ENCODE assay signal across 9 mouse cellular contexts in genomic region chr7:67910528-67910927, GRCm38 (mm10). TPM values are rescaled to one million over a fixed set of nuclear protein-coding genes. Genes with fewer than 3 reads are reported as not detected.
DNase-seq lines count a peak whose midpoint lies in the region; ATAC-seq and TF ChIP-seq lines count a peak whose summit lies in the region.
"Had no signal": no experiment of that assay in that cellular context is flagged by ENCODE, and none has a peak within 500 bp of the region (broad histone marks: within the 10 kb centered on the region; RNA-seq: fewer than 3 reads in every experiment).

No protein-coding gene starts in this region.

- no peak for TF ChIP-seq CTCF in olfactory bulb, adult 2 months (IDR thresholded peaks at IDR 0.05; ENCODE audit: insufficient read depth, low read depth, low read length)

- no peak overlapping the region for H3K27ac ChIP-seq in forebrain, embryonic 11.5 days (ENCODE audit: low read depth, low read length)
- H3K27ac ChIP-seq in olfactory bulb, adult 2 months (ENCODE audit: insufficient read depth, low read depth, low read length) = no peak overlapping the region
- H3K27ac ChIP-seq: heart, adult 2 months had no signal

- H3K27me3 ChIP-seq in forebrain, embryonic 11.5 days (ENCODE audit: control insufficient read depth, insufficient read depth, low read length) = no peaks in the 10 kb centered on the region

- H3K4me2 ChIP-seq in forebrain, embryonic 11.5 days (ENCODE audit: low read depth, low read length, severe bottlenecking) = peak overlapping the region; percentile 27

- 45% methylated on average over 10 of the region's 10 CpGs for WGBS in forebrain, embryonic 11.5 days
- 11% methylated on average over 10 of the region's 10 CpGs for WGBS in olfactory bulb, adult 2 months

- ATAC-seq in forebrain, embryonic 11.5 days (replicated peaks; ENCODE audit: low FRiP score) = 0 out of 2 replicates have a peak, but pooled peaks have one; percentile 33

- intact Hi-C loops in left cerebral cortex, postnatal 14 days (cut with DNase I) = no loop called here

- no peak overlapping the region; the same call in 1 of the 2 replicates for H3K9ac ChIP-seq in forebrain, embryonic 11.5 days (ENCODE audit: low read length)

- no peak for TF ChIP-seq POLR2A in olfactory bulb, adult 2 months (IDR thresholded peaks at IDR 0.05; ENCODE audit: insufficient read depth, low read depth, low read length)

- no peaks in the 10 kb centered on the region for H3K9me3 ChIP-seq in forebrain, embryonic 11.5 days (ENCODE audit: control insufficient read depth, low read length)

- DNase-seq in left cerebral cortex, postnatal 14 days (ENCODE audit: low spot score in 2 of 2) = peak; percentile 14 to 18
- no peak for DNase-seq in left cerebral cortex, adult 11 months (ENCODE audit: low spot score)
- no peak for DNase-seq in forebrain, embryonic 11.5 days (ENCODE audit: low spot score)
- DNase-seq in hindlimb bud, embryonic 11.5 days (ENCODE audit: extremely low spot score, low read depth, low spot score) = peak; percentile 24
- DNase-seq in T-cell, adult 2 months (ENCODE audit: low spot score) = no peak
- no peak for DNase-seq in urinary bladder, postnatal 36 days (ENCODE audit: low spot score in 2 of 2)
- no peak for DNase-seq in adrenal gland, adult 8-10 months

- H3K36me3 ChIP-seq in forebrain, embryonic 11.5 days (ENCODE audit: control insufficient read depth, insufficient read depth, low read length) = no peaks in the 10 kb centered on the region

- H3K4me3 ChIP-seq in forebrain, embryonic 11.5 days (ENCODE audit: low read depth, low read length) = no peak overlapping the region
- H3K4me3 ChIP-seq in olfactory bulb, adult 2 months (ENCODE audit: insufficient read depth, low read depth, low read length) = peak overlapping the region; percentile 6; the same call in 1 of the 2 replicates
- H3K4me3 ChIP-seq: heart, adult 2 months had no signal

- H3K4me1 ChIP-seq in forebrain, embryonic 11.5 days (replicated peaks; ENCODE audit: control insufficient read depth, insufficient read depth, low read length) = peaks cover 2% of the 10 kb centered on the region; the same call in 1 of the 2 replicates
- peaks cover 2% of the 10 kb centered on the region; the same call in 1 of the 2 replicates for H3K4me1 ChIP-seq in olfactory bulb, adult 2 months (ENCODE audit: control insufficient read depth, insufficient read depth, low read length)

RNA-seq across cellular contexts. Expression of gene Igf1r, which starts 42.1 kb away (rescaled TPM):
- 10 to 100 TPM; 39.0 to 49.5 TPM for total RNA-seq in left cerebral cortex, postnatal 14 days (2021)
- 17.7 and 18.3 TPM in 2 replicates for polyA plus RNA-seq in forebrain, embryonic 11.5 days (2014; fragmentation: Nextera tagmentation; extraction: Ambion mirVana)
- polyA plus RNA-seq in olfactory bulb, adult 2 months (2012; ENCODE audit: insufficient read depth, insufficient read length, low replicate concordance, missing spikeins) = 26.5 TPM in 1 of 2 replicates, not detected in the other
- total RNA-seq in adrenal gland, adult 8-10 months (2022) = 100 to 1,000 TPM in 2 of 4 experiments, 10 to 100 TPM in 2; 81.3 to 138 (median 103) TPM

Comparison
In these comparisons a context has a peak if more than half of its experiments do, and no peak if none do; other contexts are left out.
1. DNase-seq: peak in left cerebral cortex, postnatal 14 days (2 of 2) and hindlimb bud, embryonic 11.5 days (single experiment); none in left cerebral cortex, adult 11 months (single experiment), forebrain, embryonic 11.5 days (single experiment), T-cell, adult 2 months (single experiment), urinary bladder, postnatal 36 days (0 of 2) and adrenal gland, adult 8-10 months (single experiment).